Mouse (Mus musculus) CH12.LX (cell line): ENCODE measurements around the gene Tmem191c. TPM values are rescaled to one million over a fixed set of nuclear protein-coding genes. Genes with fewer than 3 reads are reported as not detected.

Experiments used
- DNase-seq: peaks from one replicate; pipeline ENCODE4 v3.0.0-alpha.2; 2013; ENCODE audit errors: extremely low read depth
- H3K27ac ChIP-seq: 2 replicates; pipeline ENCODE4 v1.5.1; 2012; ENCODE audit warnings: low read depth, mild to moderate bottlenecking, control low read depth, moderate library complexity; ENCODE audit not compliant: insufficient read depth
- H3K27me3 ChIP-seq: replicated peaks from 2 replicates; pipeline ENCODE3; 2012; ENCODE audit warnings: inconsistent platforms
- H3K36me3 ChIP-seq, 2 experiments: replicated peaks in 1 of 2; 2 replicates each; pipeline versions ENCODE3 to v1.6.1; 2012; ENCODE audit warnings: inconsistent platforms in 1 of 2, low read length in 1 of 2, mild to moderate bottlenecking in 1 of 2, mixed read lengths in 1 of 2, moderate library complexity in 1 of 2; ENCODE audit not compliant: control insufficient read depth in 1 of 2, insufficient read depth in 1 of 2
- H3K4me1 ChIP-seq, 2 experiments: 2 replicates each; pipeline ENCODE4 v1.6.1; 2012; ENCODE audit warnings: inconsistent platforms in 1 of 2, moderate library complexity in 1 of 2; ENCODE audit not compliant: insufficient read depth in 2 of 2, control insufficient read depth in 1 of 2
- H3K4me2 ChIP-seq: 2 replicates; pipeline ENCODE4 v1.6.1; 2012; ENCODE audit warnings: low read depth, mild to moderate bottlenecking, control low read depth; ENCODE audit not compliant: poor library complexity, insufficient read depth, severe bottlenecking
- H3K4me3 ChIP-seq, 3 experiments: fragments of 150-350 bp in 1 of 3; sonication (generic) in 1 of 3; replicated peaks in 1 of 3; 2 replicates each; pipeline versions ENCODE3 to v1.5.1; 2011 to 2012; ENCODE audit warnings: low read depth in 2 of 3, low read length in 2 of 3, mild to moderate bottlenecking in 2 of 3, moderate library complexity in 2 of 3, control low read depth in 1 of 3, improper control_type of control experiment in 1 of 3, inconsistent platforms in 1 of 3, mixed read lengths in 1 of 3; ENCODE audit not compliant: poor library complexity in 1 of 3
- H3K79me2 ChIP-seq: replicated peaks from 2 replicates; pipeline ENCODE4 v1.6.1; 2012; ENCODE audit warnings: mild to moderate bottlenecking, moderate library complexity; ENCODE audit not compliant: control insufficient read depth, poor library complexity, insufficient read depth, severe bottlenecking; ENCODE audit errors: extremely low read depth
- H3K9ac ChIP-seq: 2 replicates; pipeline ENCODE4 v1.6.1; 2012; ENCODE audit warnings: low read depth, mild to moderate bottlenecking, control low read depth, moderate library complexity; ENCODE audit not compliant: insufficient read depth
- H3K9me3 ChIP-seq: replicated peaks from 2 replicates; pipeline ENCODE3; 2012; ENCODE audit warnings: low read length, inconsistent platforms, mixed read lengths
- BHLHE40 ChIP-seq: IDR thresholded peaks from 2 replicates; pipeline ENCODE4 v1.6.1; 2011; ENCODE audit warnings: mild to moderate bottlenecking, low read depth, low read length, improper control_type of control experiment
- CHD1 ChIP-seq: IDR thresholded peaks from 2 replicates; pipeline ENCODE4 v1.6.1; 2012; ENCODE audit warnings: low read depth, low read length, improper control_type of control experiment, inconsistent platforms
- CHD2 ChIP-seq: IDR thresholded peaks from 2 replicates; pipeline ENCODE4 v1.6.1; 2011; ENCODE audit warnings: low read length, improper control_type of control experiment
- CTCF ChIP-seq, 2 experiments: IDR thresholded peaks in 1 of 2; conservative IDR thresholded peaks in 1 of 2; 2 replicates each; pipeline ENCODE4 v1.5.1; 2011 to 2012; ENCODE audit warnings: low read depth in 2 of 2, low read length in 2 of 2, improper control_type of control experiment in 1 of 2, inconsistent platforms in 1 of 2, mild to moderate bottlenecking in 1 of 2, moderate library complexity in 1 of 2
- E2F4 ChIP-seq: IDR thresholded peaks from 2 replicates; pipeline ENCODE4 v1.6.1; 2011; ENCODE audit warnings: low read depth, low read length, improper control_type of control experiment; ENCODE audit not compliant: insufficient replicate concordance
- ELF1 ChIP-seq: IDR thresholded peaks from 2 replicates; pipeline ENCODE4 v1.6.1; 2014; ENCODE audit warnings: low read depth, mild to moderate bottlenecking, inconsistent platforms, low read length, improper control_type of control experiment
- EP300 ChIP-seq: IDR thresholded peaks from 2 replicates; pipeline ENCODE4 v1.6.1; 2011; ENCODE audit warnings: low read length, improper control_type of control experiment
- ETS1 ChIP-seq: conservative IDR thresholded peaks from 2 replicates; pipeline ENCODE4 v1.6.1; 2012; ENCODE audit warnings: low read depth, mild to moderate bottlenecking, inconsistent platforms, low read length, improper control_type of control experiment, moderate library complexity
- GABPA ChIP-seq: IDR thresholded peaks from 2 replicates; pipeline ENCODE4 v1.6.1; 2012; ENCODE audit warnings: low read depth, low read length, improper control_type of control experiment, inconsistent platforms; ENCODE audit not compliant: insufficient replicate concordance
- HCFC1 ChIP-seq: IDR thresholded peaks from 2 replicates; pipeline ENCODE4 v1.6.1; 2012; ENCODE audit warnings: low read depth, mild to moderate bottlenecking, inconsistent platforms, low read length, improper control_type of control experiment
- IRF4 ChIP-seq: IDR thresholded peaks from 2 replicates; pipeline ENCODE4 v1.6.1; 2014; ENCODE audit warnings: low read depth, mild to moderate bottlenecking, inconsistent platforms, low read length, improper control_type of control experiment
- JUN ChIP-seq: IDR thresholded peaks from 2 replicates; pipeline ENCODE4 v1.6.1; 2011; ENCODE audit warnings: low read depth, mild to moderate bottlenecking, low read length, improper control_type of control experiment, moderate library complexity; ENCODE audit not compliant: insufficient read depth
- JUND ChIP-seq: conservative IDR thresholded peaks from 2 replicates; pipeline ENCODE4 v1.6.1; 2011; ENCODE audit warnings: low read depth, low read length, improper control_type of control experiment
- KAT2A ChIP-seq: IDR thresholded peaks from 2 replicates; pipeline ENCODE4 v1.6.1; 2012; ENCODE audit warnings: low read length, improper control_type of control experiment, inconsistent platforms; ENCODE audit not compliant: insufficient replicate concordance
- MAFK ChIP-seq: IDR thresholded peaks from 2 replicates; pipeline ENCODE4 v1.6.1; 2011; ENCODE audit warnings: low read length, improper control_type of control experiment; ENCODE audit not compliant: insufficient replicate concordance
- MAX ChIP-seq: IDR thresholded peaks from 2 replicates; pipeline ENCODE4 v1.6.1; 2011; ENCODE audit warnings: low read length, improper control_type of control experiment
- MAZ ChIP-seq: IDR thresholded peaks from 2 replicates; pipeline ENCODE4 v1.6.1; 2012; ENCODE audit warnings: low read depth, mild to moderate bottlenecking, inconsistent platforms, low read length, improper control_type of control experiment, moderate library complexity
- MEF2A ChIP-seq: IDR thresholded peaks from 2 replicates; pipeline ENCODE4 v1.6.1; 2014; ENCODE audit warnings: low read depth, mild to moderate bottlenecking, inconsistent platforms, low read length, improper control_type of control experiment, borderline replicate concordance
- MXI1 ChIP-seq: IDR thresholded peaks from 2 replicates; pipeline ENCODE4 v1.6.1; 2011; ENCODE audit warnings: mild to moderate bottlenecking, low read depth, low read length, improper control_type of control experiment
- MYC ChIP-seq: IDR thresholded peaks from 2 replicates; pipeline ENCODE4 v1.6.1; 2011; ENCODE audit warnings: low read depth, mild to moderate bottlenecking, improper control_type of control experiment, low read length
- NELFE ChIP-seq: IDR thresholded peaks from 2 replicates; pipeline ENCODE4 v1.6.1; 2011; ENCODE audit warnings: low read depth, low read length, improper control_type of control experiment
- NRF1 ChIP-seq: IDR thresholded peaks from 2 replicates; pipeline ENCODE4 v1.6.1; 2014; ENCODE audit warnings: low read depth, mild to moderate bottlenecking, inconsistent platforms, low read length, improper control_type of control experiment, moderate library complexity
- PAX5 ChIP-seq: IDR thresholded peaks from 2 replicates; pipeline ENCODE4 v1.6.1; 2012; ENCODE audit warnings: low read length, inconsistent platforms, mixed read lengths
- POLR2A ChIP-seq: IDR thresholded peaks from 2 replicates; pipeline ENCODE4 v1.6.1; 2011; ENCODE audit warnings: low read depth, mild to moderate bottlenecking, improper control_type of control experiment, low read length
- POLR2AphosphoS2 ChIP-seq: IDR thresholded peaks from 2 replicates; pipeline ENCODE4 v1.6.1; 2011; ENCODE audit warnings: low read depth, low read length, improper control_type of control experiment
- RAD21 ChIP-seq: IDR thresholded peaks from 2 replicates; pipeline ENCODE4 v1.6.1; 2011; ENCODE audit warnings: low read depth, mild to moderate bottlenecking, low read length, improper control_type of control experiment, moderate library complexity
- RCOR1 ChIP-seq: conservative IDR thresholded peaks from 2 replicates; pipeline ENCODE4 v1.6.1; 2012; ENCODE audit warnings: low read depth, mild to moderate bottlenecking, inconsistent platforms, low read length, improper control_type of control experiment
- SIN3A ChIP-seq: IDR thresholded peaks from 2 replicates; pipeline ENCODE4 v1.6.1; 2012; ENCODE audit warnings: low read length, improper control_type of control experiment, inconsistent platforms
- SMC3 ChIP-seq: IDR thresholded peaks from 2 replicates; pipeline ENCODE4 v1.6.1; 2011; ENCODE audit warnings: low read depth, low read length, improper control_type of control experiment
- TBP ChIP-seq: conservative IDR thresholded peaks from 2 replicates; pipeline ENCODE4 v1.6.1; 2011; ENCODE audit warnings: low read depth, low read length, improper control_type of control experiment
- TCF12 ChIP-seq: IDR thresholded peaks from 2 replicates; pipeline ENCODE4 v1.6.1; 2014; ENCODE audit warnings: low read depth, mild to moderate bottlenecking, inconsistent platforms, low read length, improper control_type of control experiment
- UBTF ChIP-seq: IDR thresholded peaks from 2 replicates; pipeline ENCODE4 v1.6.1; 2012; ENCODE audit warnings: low read depth, mild to moderate bottlenecking, inconsistent platforms, low read length, improper control_type of control experiment, moderate library complexity
- USF1 ChIP-seq: IDR thresholded peaks from 2 replicates; pipeline ENCODE4 v1.6.1; 2014; ENCODE audit warnings: low read depth, mild to moderate bottlenecking, inconsistent platforms, low read length, improper control_type of control experiment
- USF2 ChIP-seq: conservative IDR thresholded peaks from 2 replicates; pipeline ENCODE4 v1.6.1; 2011; ENCODE audit warnings: low read depth, low read length, improper control_type of control experiment
- ZC3H11A ChIP-seq: IDR thresholded peaks from 2 replicates; pipeline ENCODE4 v1.6.1; 2012; ENCODE audit warnings: low read depth, mild to moderate bottlenecking, inconsistent platforms, low read length, improper control_type of control experiment
- ZMIZ1 ChIP-seq: IDR thresholded peaks from 2 replicates; pipeline ENCODE4 v1.6.1; 2012; ENCODE audit warnings: low read depth, mild to moderate bottlenecking, inconsistent platforms, low read length, improper control_type of control experiment
- ZNF384 ChIP-seq: IDR thresholded peaks from 2 replicates; pipeline ENCODE4 v1.6.1; 2012; ENCODE audit warnings: low read depth, low read length, improper control_type of control experiment, inconsistent platforms
- dilution Hi-C: fragments of 300-500 bp; cut with MboI; formaldehyde crosslinking; loops from 2 replicates; pipeline ENCODE4 v1.14.3; 2020; ENCODE audit warnings: low sequenced_read_pairs; ENCODE audit not compliant: extremely low pct_unique_long_range_greater_than_20kb, extremely low pct_ligation_motif_present
- in situ Hi-C: fragments of 300-500 bp; cut with MboI; formaldehyde crosslinking; loops from 3 replicates; pipeline ENCODE4 v1.14.3; 2019; ENCODE audit warnings: low sequenced_read_pairs, low pct_ligation_motif_present, low pct_unique_long_range_greater_than_20kb, mixed read lengths
- polyA plus RNA-seq: library from polyadenylated mRNA; unstranded; fragments of >175 nt; gene quantifications from 2 replicates; pipeline ENCODE4 v1.2.1, GENCODE M21; 2012; ENCODE audit warnings: low read depth; ENCODE audit not compliant: insufficient read length
- total RNA-seq, 2 experiments: library from RNA; depleted of rRNA; stranded (reverse); fragments of 300-350 nt in 1 of 2; fragments of >200 nt in 1 of 2; gene quantifications; 2 replicates each; pipeline ENCODE4 v1.2.3; 2012 to 2014

Tmem191c gene
- total and polyA plus RNA-seq, 3 experiments, result 2.6 to 11.3 (median 7.9) TPM

DNA sequence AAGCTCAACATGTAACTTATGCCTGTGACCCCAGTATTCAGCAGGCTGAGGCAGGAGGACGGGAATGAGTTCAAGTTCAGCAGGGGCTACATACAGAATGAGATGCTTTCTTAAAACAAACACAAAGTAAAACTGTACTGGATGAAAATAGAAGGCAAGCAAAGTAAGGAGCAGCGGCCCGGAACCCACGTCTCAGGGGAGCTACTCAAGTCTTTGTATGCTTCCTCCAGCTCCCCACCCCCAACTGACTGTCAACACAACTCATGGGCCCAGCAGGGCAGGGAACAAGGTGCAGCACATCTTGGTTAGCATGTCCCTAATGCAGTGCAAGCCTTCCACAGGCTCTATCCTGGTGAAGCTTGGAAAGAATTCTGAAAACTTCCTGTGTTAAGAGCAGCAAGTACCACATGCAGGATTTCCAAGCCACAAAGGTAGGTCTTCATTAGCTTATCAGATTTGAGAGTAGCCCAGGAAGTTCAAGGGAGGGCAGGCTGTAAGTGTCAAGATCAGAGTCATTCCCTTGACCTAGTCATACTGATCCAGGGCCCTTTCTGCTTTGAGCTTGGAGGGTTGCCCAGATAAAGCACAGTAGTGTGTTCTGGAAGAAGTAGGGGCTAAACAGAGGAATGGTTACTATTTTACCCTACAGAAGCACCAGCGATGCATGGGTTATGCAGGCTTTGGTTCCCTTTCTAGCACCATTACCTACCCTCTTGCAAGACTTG is 27.8 kb downstream of the Tmem191c start:
- dilution Hi-C loops, result no loop called here

DNA sequence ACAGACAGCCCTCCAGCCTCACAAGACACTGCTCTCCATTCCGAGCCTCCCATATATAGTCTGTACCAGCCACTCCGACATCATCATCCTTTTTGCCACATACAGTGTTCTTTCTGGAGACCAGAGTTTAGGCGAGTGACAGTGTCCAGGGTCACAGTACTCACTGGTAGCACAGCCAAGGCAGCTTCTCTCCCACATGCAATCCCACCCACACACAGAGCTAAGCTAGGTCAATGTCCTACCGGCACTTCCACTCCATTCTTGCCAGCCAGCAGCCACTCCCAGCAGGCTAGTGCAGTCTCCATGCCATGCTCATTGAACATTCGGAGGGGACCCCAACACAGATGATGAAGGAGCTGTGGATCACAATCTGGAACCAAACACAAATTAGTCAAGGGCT is 31.6 kb downstream of the Tmem191c start:
- Histone ChIP-seq H3K4me1 (peaks cover 17 to 26% of the 10 kb centered on the region in 2 experiments), H3K4me3 (no peak overlapping the region), H3K79me2 (no peaks in the 10 kb centered on the region), H3K9ac (no peak overlapping the region), H3K9me3 (peaks cover under 1% of the 10 kb centered on the region), H3K27ac (no peak overlapping the region), H3K4me2 (no peak overlapping the region), H3K36me3 (peaks cover 53 to 87% of the 10 kb centered on the region in 2 experiments), H3K27me3 (no peaks in the 10 kb centered on the region)
- dilution Hi-C loops (no loop called here), in situ Hi-C loops (no loop called here)
- no peak for DNase-seq
- no peak for TF ChIP-seq RCOR1
- TF ChIP-seq MAFK, result no peak
- TF ChIP-seq CTCF (conservative IDR thresholded peaks at IDR 0.05 in 1 of 2, IDR thresholded peaks at IDR 0.05 in 1 of 2; ENCODE audit: low read depth in 2 of 2, low read length in 2 of 2), result no peak
- no peak for TF ChIP-seq CHD1
- no peak for TF ChIP-seq RAD21
- no peak for TF ChIP-seq USF1
- TF ChIP-seq MAZ, result no peak
- TF ChIP-seq POLR2A, result no peak
- no peak for TF ChIP-seq MYC
- no peak for TF ChIP-seq IRF4
- no peak for TF ChIP-seq TBP
- TF ChIP-seq PAX5, result no peak
- TF ChIP-seq CHD2, result no peak
- no peak for TF ChIP-seq JUN
- TF ChIP-seq BHLHE40, result no peak
- no peak for TF ChIP-seq KAT2A
- no peak for TF ChIP-seq E2F4
- TF ChIP-seq MEF2A, result no peak
- no peak for TF ChIP-seq EP300
- TF ChIP-seq, all 38 proteins: peak for 0

More for the DNA sequence above, 27.8 kb downstream of the Tmem191c start:
- Histone ChIP-seq H3K9ac (no peak overlapping the region), H3K4me1 (peaks cover 35 to 53% of the 10 kb centered on the region in 2 experiments), H3K79me2 (no peaks in the 10 kb centered on the region), H3K4me2 (peak overlapping the region; percentile 24)
- in situ Hi-C loops, result loop anchor here (5.0 kb wide), 1 partner anchor 34 kb away; no protein-coding TSS in a partner anchor
- DNase-seq, result peak; percentile 83
- TF ChIP-seq POLR2AphosphoS2, result no peak
- peak; percentile 83 for TF ChIP-seq MEF2A
- no peak for TF ChIP-seq MXI1
- TF ChIP-seq TCF12, result no peak
- no peak for TF ChIP-seq MAX
- no peak for TF ChIP-seq JUND
- TF ChIP-seq USF1, result no peak
- peak; percentile 76 for TF ChIP-seq CHD2
- no peak for TF ChIP-seq SMC3
- no peak for TF ChIP-seq RAD21
- no peak for TF ChIP-seq CTCF (conservative IDR thresholded peaks at IDR 0.05 in 1 of 2, IDR thresholded peaks at IDR 0.05 in 1 of 2; ENCODE audit: low read depth in 2 of 2, low read length in 2 of 2)
- TF ChIP-seq SIN3A, result no peak
- TF ChIP-seq ZNF384, result no peak
- TF ChIP-seq HCFC1, result no peak
- no peak for TF ChIP-seq NELFE
- TF ChIP-seq MYC, result no peak
- no peak for TF ChIP-seq E2F4
- peak; percentile 28; the same call in 1 of the 2 replicates for TF ChIP-seq ETS1
- no peak for TF ChIP-seq KAT2A
- no peak for TF ChIP-seq MAZ
- TF ChIP-seq BHLHE40, result peak; percentile 9; the same call in 1 of the 2 replicates
- no peak for TF ChIP-seq ZC3H11A
- TF ChIP-seq IRF4, result no peak; the same call in 1 of the 2 replicates
- no peak for TF ChIP-seq GABPA
- TF ChIP-seq JUN, result no peak
- no peak for TF ChIP-seq NRF1
- no peak for TF ChIP-seq RCOR1
- TF ChIP-seq EP300, result no peak
- no peak for TF ChIP-seq PAX5
- no peak for TF ChIP-seq TBP
- no peak for TF ChIP-seq USF2
- TF ChIP-seq ELF1, result 0 out of 2 replicates have a peak, but pooled peaks have one; percentile 24
- no peak for TF ChIP-seq ZMIZ1
- TF ChIP-seq MAFK, result no peak
- TF ChIP-seq POLR2A, result no peak
- peak; percentile 34; the same call in 1 of the 2 replicates for TF ChIP-seq UBTF
- TF ChIP-seq, all 38 proteins: peak for 6
- Histone ChIP-seq H3K9me3 (no peaks in the 10 kb centered on the region), H3K36me3 (peaks cover 56 to 84% of the 10 kb centered on the region in 2 experiments), H3K27me3 (no peaks in the 10 kb centered on the region), H3K27ac (peak overlapping the region; percentile 11; the same call in 1 of the 2 replicates), H3K4me3 (no peak overlapping the region)
